Mouse (Mus musculus): ENCODE data around the gene Ppm1b.

The Ppm1b gene

DNA sequence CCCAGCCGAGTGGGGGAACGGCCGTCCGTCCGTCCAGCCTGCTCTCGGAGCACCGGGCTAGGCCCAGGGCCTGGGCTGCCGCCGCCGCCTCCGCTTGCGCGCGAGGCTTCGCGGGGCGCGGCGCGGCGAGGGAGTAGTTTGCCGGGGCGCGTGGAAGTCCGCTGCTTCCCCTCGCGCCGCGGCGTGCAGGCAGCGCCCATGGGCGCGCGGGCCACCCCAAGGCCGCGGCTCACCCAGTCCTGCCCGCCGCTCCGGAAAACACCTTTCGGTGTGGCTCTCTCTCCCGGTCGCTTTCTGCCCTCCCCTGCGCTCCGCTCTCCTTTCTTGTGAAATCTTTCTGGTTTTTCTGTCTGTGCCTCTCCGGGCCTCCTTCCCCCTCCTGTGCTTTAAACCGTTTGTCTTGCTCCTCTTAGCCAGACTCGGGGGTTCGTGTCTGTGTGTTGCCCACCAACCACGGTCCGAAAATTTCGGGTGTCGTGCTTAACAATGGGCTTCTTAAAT, 1.9 kb downstream of the Ppm1b start:
- DNase-seq (ENCODE audit: low spot score), result peak; percentile 27

- no peak for DNase-seq (ENCODE audit: low spot score)
Measured at GRCm38 (mm10) chr17:84958986-84959664, 2.6 kb downstream of the Ppm1b start.

DNA sequence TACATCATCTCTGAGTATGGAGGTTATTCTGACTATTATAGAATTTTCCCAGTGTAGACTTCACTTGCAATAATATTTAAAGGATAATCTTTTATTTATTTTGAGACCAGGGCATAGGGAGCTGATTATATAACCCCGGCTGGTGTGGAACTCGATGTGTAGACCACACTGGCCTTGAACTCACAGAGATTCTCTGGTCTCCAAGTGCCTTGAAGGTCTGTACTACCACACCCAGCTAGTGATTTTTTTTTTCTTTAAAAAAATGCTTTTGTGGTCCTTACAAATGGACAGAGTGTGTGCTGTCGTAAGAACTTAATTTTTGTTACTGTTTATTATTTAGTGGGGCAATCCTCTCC, 3.1 kb downstream of the Ppm1b start:
- no peak for DNase-seq (ENCODE audit: low spot score)

- no peak for DNase-seq (ENCODE audit: low spot score)
Measured at GRCm38 (mm10) chr17:84960136-84960535, 3.6 kb downstream of the Ppm1b start.

DNA sequence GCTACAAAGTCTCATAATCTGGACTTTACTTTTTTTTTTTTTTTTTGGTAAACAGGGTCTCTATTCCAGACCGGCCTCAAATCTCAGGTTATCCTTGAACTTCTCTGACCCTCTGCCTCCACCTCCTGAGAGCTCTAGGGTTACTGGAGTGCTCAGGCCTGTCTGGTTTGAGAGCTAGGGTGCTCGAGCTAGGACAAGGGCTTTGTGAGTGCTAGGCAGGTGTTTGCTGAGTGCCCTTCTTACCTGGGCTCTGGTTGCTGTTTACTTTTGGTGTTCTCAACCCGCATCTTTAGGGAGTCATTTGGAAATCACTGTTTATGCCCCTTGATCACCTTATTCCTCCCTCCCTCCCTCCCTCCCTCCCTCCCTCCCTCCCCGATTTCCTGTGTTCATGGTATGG, 5.5 kb downstream of the Ppm1b start:
- no peak for DNase-seq (ENCODE audit: low spot score)

DNA sequence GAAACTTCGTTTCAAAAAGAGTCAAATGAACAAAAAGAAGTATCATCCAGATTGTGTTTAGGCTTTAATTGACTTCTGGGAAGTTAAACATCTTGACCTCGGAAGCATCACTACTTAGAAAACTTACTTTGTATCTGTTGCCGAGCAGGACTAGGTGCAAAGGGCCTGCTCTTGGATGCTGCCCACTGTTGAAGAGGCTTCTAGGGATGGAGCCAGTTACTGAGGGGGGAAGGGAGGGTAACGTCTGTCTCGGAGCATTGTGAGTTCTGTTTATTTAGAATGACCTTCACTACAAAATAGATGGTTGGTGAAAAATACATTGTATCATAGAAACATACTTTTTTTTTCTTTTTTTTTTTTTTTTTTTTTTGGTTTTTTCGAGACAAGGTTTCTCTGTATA, 7.1 kb downstream of the Ppm1b start:
- no peak for DNase-seq (ENCODE audit: low spot score)

- no peak for DNase-seq (ENCODE audit: low spot score)
Measured at GRCm38 (mm10) chr17:84966231-84966630, 9.7 kb downstream of the Ppm1b start.

DNA sequence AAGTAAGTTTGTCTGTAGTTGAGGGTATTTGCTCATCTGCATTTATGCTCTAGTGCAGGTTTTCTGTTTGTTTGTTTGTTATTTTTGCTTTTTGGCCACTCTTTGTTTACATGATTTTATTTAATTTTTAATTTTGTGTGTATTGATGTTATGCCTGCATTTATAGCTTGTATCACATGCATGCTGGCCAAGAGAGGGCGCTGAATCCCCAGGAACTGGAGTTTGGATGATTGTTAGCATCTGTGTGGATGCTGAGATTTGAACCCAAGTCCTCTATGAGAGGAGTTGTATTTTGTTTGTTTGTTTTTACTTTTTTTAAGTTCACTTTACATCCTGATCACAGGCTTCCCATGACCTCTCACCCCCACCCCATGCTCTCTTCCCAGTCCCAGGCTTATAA, 10.5 kb downstream of the Ppm1b start:
- no peak for DNase-seq (ENCODE audit: low spot score)

DNA sequence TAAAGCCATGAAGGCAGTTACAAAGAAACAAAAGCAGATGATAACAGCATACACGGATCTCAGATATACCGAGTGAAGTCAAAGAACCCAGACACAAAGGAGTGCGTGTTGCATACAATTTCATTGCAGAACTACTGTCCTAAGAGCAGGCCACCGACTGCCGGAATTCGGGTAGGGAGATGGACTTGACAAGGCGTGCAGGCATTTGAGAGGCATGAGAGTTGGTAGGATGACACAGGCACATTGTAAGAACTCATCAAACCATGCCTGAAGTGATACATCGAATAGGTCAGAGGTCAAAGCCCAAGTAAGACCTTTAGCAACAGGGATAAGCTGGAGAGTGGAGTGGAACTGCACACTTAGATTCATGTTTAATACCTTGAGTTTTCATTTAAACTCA, 13.4 kb downstream of the Ppm1b start:
- DNase-seq (ENCODE audit: low spot score), result peak; percentile 37

DNA sequence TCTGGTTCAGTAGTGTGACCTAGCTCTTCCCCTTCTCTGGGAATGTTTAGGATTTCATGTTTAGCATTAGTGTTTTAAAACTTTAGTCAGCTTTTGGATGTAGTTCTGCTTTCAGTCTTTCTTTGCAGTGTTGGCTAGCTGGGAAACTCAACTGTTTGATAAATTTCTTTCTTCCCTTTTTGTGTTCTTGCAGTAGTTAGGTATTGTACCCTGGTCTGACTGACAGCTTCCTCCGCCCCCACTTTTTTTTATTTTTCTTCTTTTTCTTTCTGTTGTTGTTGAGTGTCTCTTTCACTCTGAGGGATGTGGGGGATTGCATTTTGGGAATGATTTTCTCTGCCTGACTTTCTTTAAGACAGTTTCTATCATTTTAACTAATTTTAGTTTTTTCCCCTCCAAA, 25.2 kb downstream of the Ppm1b start:
- no peak for DNase-seq (ENCODE audit: low spot score)

GRCm38 (mm10) chr17:84982735-84983134, 26.2 kb downstream of the Ppm1b start:
- DNase-seq (ENCODE audit: low spot score), result no peak

- peak; percentile 26 for DNase-seq (ENCODE audit: low spot score)
Measured at GRCm38 (mm10) chr17:84986368-84986767, 29.8 kb downstream of the Ppm1b start.

DNA sequence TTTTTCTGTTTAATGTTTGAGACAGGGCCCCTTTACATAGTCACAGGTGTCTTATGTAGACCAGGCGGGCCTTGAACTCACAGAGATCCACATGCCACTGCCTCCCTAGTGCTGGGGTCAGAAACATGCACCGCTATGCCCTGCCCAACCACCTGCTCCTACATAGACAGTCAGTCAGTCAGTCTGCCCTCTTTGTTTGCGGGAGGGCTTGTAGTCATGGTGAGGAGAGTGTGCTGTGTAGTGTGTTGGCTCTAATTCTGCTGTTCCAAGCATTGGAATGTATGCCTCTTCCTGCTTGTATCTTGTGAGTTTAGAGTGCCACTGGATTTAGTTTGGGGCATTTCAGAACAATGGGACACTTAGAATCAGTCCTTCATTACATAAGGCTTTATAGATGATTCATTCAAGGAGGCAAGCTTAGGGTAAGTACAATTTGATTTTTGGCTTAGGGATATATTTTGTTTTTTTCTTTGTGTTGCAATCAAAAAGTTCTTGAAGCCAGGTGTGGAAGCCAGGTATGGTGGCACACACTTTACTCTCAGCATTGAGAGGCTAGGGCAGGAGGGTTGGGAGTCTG, 31.4 kb downstream of the Ppm1b start:
- DNase-seq (ENCODE audit: low spot score), result no peak

DNA sequence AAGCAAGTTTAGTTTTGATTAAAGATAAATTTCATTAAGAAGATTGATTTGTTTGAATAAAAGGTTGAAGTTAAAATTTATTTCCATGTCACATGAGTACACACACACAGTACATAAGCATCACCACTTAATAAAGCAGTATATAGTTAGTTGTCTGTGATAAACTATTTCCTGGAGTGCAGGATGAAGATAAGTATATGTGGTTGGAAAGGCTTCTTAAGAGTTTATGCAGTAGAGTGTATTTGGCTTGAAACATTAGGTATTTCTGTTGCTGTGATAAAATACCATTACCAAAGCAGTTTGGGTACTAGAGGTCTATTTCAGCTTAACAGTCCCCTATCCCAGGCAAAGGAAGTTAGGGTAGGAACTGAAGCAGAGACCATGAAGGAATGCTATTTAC, 32.0 kb downstream of the Ppm1b start:
- DNase-seq (ENCODE audit: low spot score), result no peak

- no peak for DNase-seq (ENCODE audit: low spot score)
Measured at GRCm38 (mm10) chr17:84995844-84996243, 39.3 kb downstream of the Ppm1b start.

DNA sequence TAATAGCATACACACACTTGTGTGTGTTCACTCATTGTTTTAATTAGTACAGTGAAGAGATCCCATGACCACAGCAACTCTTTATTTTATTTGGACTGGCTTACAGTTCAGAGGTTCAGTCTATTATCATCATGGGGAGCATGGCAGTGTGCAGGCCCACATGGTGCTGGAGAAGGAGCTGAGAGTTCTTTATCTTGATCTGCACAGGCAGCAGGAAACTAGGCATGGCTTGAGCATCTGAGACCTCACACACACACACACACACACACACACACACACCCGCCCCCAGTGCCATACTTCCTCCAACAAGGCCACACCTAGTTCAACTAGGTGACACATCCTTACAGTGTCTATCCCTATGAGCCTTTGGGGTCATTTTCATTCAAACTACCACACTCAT, 41.1 kb downstream of the Ppm1b start:
- DNase-seq (ENCODE audit: low spot score), result no peak

DNA sequence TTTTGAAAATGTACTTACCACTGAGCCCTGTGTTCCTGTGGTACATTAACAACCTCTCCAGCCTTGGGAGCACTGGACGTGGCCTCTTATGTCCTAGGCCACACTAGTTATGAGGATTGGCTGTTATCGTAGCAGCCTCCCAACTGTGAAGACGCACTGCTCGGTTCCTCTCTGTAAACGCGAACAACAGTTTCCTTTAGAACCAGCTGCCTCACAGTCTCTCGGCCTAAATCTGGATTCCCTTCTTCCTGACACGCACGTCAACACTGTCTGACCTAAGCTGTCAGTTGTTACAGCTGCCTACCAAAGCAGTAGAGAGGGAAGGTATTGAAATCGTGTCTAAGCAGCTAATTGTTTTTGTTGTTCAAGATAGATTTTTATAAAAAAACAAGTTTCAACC, 43.1 kb downstream of the Ppm1b start:
- DNase-seq (ENCODE audit: low spot score), result no peak

DNA sequence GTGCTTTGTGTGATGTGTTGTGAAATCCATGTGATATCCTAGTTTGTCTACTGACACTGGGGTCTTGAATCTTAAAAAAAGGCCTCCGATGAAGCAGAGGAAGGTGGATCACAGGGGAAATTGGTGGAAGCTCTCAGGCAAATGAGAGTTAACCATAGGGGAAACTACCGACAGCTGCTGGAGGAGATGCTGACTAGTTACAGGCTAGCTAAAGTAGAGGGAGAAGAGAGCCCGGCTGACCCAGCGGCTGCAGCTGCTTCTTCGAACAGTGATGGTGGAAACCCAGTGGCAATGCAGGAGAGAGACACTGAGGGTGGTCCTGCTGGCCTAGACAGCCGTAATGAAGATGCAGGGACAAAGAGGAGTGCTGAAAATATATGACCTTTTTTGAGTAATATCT, 56.9 kb downstream of the Ppm1b start:
- no peak for DNase-seq (ENCODE audit: low spot score)

DNA sequence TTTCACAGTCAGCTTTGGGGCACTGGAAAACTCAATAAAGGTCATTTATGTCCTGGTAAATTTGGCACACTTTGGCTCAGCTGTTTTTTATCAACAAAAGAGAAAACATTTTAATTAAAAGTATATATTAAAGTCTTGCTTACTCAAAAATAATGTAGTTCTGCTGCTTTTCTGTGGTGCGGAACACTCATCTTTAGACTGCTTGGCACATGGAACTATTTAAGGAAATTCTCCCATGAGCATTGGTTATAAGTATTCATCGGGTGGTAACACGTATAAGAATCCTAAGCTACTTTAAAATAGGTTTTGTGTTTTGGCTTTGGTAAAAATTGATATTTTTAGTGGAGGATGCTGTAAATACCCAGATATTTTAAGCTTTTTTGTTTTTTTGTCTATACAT, 58.1 kb downstream of the Ppm1b start:
- DNase-seq (ENCODE audit: low spot score), result no peak

- no peak for DNase-seq (ENCODE audit: low spot score)
Measured at GRCm38 (mm10) chr17:85018344-85018743, 61.8 kb downstream of the Ppm1b start.

- peak; percentile 2 for DNase-seq (ENCODE audit: low spot score)
Measured at GRCm38 (mm10) chr17:85018794-85019193, 62.3 kb downstream of the Ppm1b start.

GRCm38 (mm10) chr17:85020343-85020742, 63.8 kb downstream of the Ppm1b start:
- DNase-seq (ENCODE audit: low spot score), result no peak

- DNase-seq (ENCODE audit: low spot score), result peak; percentile 87
Measured at GRCm38 (mm10) chr17:85023247-85024167, 67.0 kb downstream of the Ppm1b start.

Measured in embryo, embryonic 10 days (tissue).